Mouse (Mus musculus) lung, embryonic 16.5 days (tissue): ENCODE results near the gene Aagab. TPM values are rescaled to one million over a fixed set of nuclear protein-coding genes. Genes with fewer than 3 reads are reported as not detected.

ENCODE experiments used
- ATAC-seq: fragments of 200-750 bp; cut with Nextera tagmentation; 2 replicates; pipeline ENCODE4 v1.8.0; 2017; ENCODE audit warnings: low read depth, mild to moderate bottlenecking, moderate library complexity
- H3K27ac ChIP-seq: fragments of 300-500 bp; sonication (generic); 2 replicates; pipeline ENCODE4 v1.5.1; 2014; ENCODE audit warnings: mild to moderate bottlenecking, control low read depth, low read length
- H3K27me3 ChIP-seq: fragments of 300-500 bp; sonication (generic); 2 replicates; pipeline ENCODE4 v1.6.1; 2014; ENCODE audit warnings: low read depth, low read length, mixed read lengths; ENCODE audit not compliant: control insufficient read depth, insufficient read depth
- H3K36me3 ChIP-seq: fragments of 300-500 bp; sonication (generic); 2 replicates; pipeline ENCODE4 v1.6.1; 2014; ENCODE audit warnings: low read length; ENCODE audit not compliant: control insufficient read depth, insufficient read depth
- H3K4me1 ChIP-seq: fragments of 300-500 bp; sonication (generic); replicated peaks from 2 replicates; pipeline ENCODE4 v1.6.1; 2014; ENCODE audit warnings: low read length, mixed read lengths; ENCODE audit not compliant: control insufficient read depth, insufficient read depth
- H3K4me2 ChIP-seq: fragments of 300-500 bp; sonication (generic); 2 replicates; pipeline ENCODE4 v1.6.1; 2014; ENCODE audit warnings: low read depth, low read length, control low read depth
- H3K4me3 ChIP-seq: fragments of 300-500 bp; sonication (generic); 2 replicates; pipeline ENCODE4 v1.5.1; 2014; ENCODE audit warnings: mild to moderate bottlenecking, low read length, control low read depth
- H3K9ac ChIP-seq: fragments of 300-500 bp; sonication (generic); 2 replicates; pipeline ENCODE4 v1.6.1; 2014; ENCODE audit warnings: low read length, control low read depth
- H3K9me3 ChIP-seq: fragments of 300-500 bp; sonication (generic); 2 replicates; pipeline ENCODE4 v1.6.1; 2016; ENCODE audit warnings: low read length; ENCODE audit not compliant: control insufficient read depth
- WGBS: fragments of 180-500 bp; shearing (Covaris S2); extraction: QIAGEN DNeasy Blood & Tissue Kit; methylation state at CpG from one replicate; pipeline ENCODE4 v1.1.7; 2014; 5-methylcytosine and 5-hydroxymethylcytosine counted together
- polyA plus RNA-seq: library from polyadenylated mRNA; unstranded; fragments of >200 nt; fragmentation: Nextera tagmentation; extraction: Ambion mirVana; gene quantifications from 2 replicates; pipeline ENCODE4 v1.2.1, GENCODE M21; 2015

The Aagab gene
- polyA plus RNA-seq, 1 experiment from 2014 or later = 30.1 TPM

- Histone ChIP-seq H3K27ac (peak overlapping the region; percentile 66), H3K9me3 (no peaks in the 10 kb centered on the region), H3K4me2 (no peak overlapping the region), H3K4me3 (no peak overlapping the region), H3K9ac (no peak overlapping the region), H3K36me3 (no peaks in the 10 kb centered on the region), H3K4me1 (peaks cover 17% of the 10 kb centered on the region), H3K27me3 (no peaks in the 10 kb centered on the region)
- WGBS = 51% methylated on average over 7 of the region's 7 CpGs
- ATAC-seq = peak; percentile 89
Observed at GRCm38 (mm10) chr9:63687413-63688015, 85.1 kb downstream of the Aagab start.

- no peak overlapping the region for H3K27ac ChIP-seq
- H3K4me1 ChIP-seq = peaks cover 12% of the 10 kb centered on the region
- H3K36me3 ChIP-seq = no peaks in the 10 kb centered on the region
- H3K4me3 ChIP-seq = no peak overlapping the region
- no peak overlapping the region for H3K4me2 ChIP-seq
- no peak overlapping the region for H3K9ac ChIP-seq
- WGBS = 85% methylated on average over 1 of the region's 1 CpGs
- no peaks in the 10 kb centered on the region for H3K27me3 ChIP-seq
- no peak for ATAC-seq
- no peaks in the 10 kb centered on the region for H3K9me3 ChIP-seq
Observed at GRCm38 (mm10) chr9:63690511-63690910, 88.1 kb downstream of the Aagab start.

DNA sequence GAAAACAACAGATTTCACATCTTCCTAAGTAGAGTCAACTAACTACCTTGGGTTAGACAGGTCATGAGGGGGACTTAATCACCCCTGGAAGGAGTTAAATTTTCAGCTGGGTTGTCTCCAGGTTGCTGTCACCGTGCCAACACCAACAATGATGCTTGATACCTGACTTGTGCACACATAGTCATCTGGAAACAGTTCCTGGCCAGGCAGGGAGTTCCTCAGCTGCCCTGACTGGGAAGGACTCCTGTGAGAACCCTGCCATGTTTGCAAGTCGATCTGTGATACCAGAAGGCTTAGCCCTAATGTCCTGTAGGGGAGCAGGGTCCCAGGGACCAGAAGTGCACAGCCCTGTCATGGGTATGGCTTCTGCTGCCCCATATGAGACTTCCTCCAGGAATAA is 89.5 kb downstream of the Aagab start:
- no peaks in the 10 kb centered on the region for H3K9me3 ChIP-seq
- no peak overlapping the region for H3K4me3 ChIP-seq
- peaks cover 18% of the 10 kb centered on the region for H3K4me1 ChIP-seq
- H3K9ac ChIP-seq = no peak overlapping the region
- H3K27ac ChIP-seq = no peak overlapping the region
- no peaks in the 10 kb centered on the region for H3K27me3 ChIP-seq
- no peak for ATAC-seq
- H3K4me2 ChIP-seq = no peak overlapping the region
- no peaks in the 10 kb centered on the region for H3K36me3 ChIP-seq
- 43% methylated on average over 2 of the region's 2 CpGs for WGBS

Other genes starting within 250 kb of the Aagab start
- gene Map2k5, start 224.8 kb upstream of the Aagab start, polyA plus RNA-seq = 27.3 and 28.3 TPM in 2 replicates
- gene 2300009A05Rik, start 203.4 kb upstream of the Aagab start, polyA plus RNA-seq = 34.1 and 38.5 TPM in 2 replicates
- gene Iqch, start 167 bp upstream of the Aagab start, polyA plus RNA-seq = 0.21 and 0.53 TPM in 2 replicates
- gene Smad3, start 155.3 kb downstream of the Aagab start, polyA plus RNA-seq = 18.0 and 19.5 TPM in 2 replicates